Mouse (Mus musculus) megakaryocyte, embryonic 14.5 days (primary cell): Measurements from ENCODE around the gene Mthfsd.

Experiments used
- FLI1 ChIP-seq: IDR thresholded peaks from 2 replicates; pipeline ENCODE4 v1.6.1; 2012; ENCODE audit warnings: low read length, inconsistent platforms, mixed read lengths
- GATA1 ChIP-seq: IDR thresholded peaks from 3 replicates; pipeline ENCODE4 v1.6.1; 2012; ENCODE audit warnings: mixed read lengths, low read length, inconsistent platforms, borderline replicate concordance

DNA sequence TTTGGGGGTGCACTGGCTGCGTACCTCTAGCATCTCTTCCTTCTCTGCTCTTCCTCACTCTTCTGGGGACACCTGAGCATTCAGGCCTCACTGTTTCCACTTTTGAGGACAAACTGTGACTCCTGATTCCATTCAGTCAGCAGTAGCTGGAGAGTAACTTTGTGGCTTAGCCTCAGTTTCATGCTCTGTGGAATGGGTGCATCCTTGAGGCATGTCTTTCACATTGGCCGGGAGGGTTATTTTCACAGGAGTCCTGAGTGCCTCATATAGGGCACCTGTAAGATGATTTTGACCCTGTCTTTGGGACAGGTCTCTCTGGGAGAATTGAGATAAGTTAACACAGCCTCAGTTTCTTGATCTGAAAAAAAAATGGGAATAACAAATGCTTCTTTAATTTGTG lies 14.9 kb upstream of the Mthfsd start:
- TF ChIP-seq GATA1 (no peak), FLI1 (no peak)
